In genomic region chr5:111770266-111770665, GRCm38 (mm10) we compare ENCODE assay signal across 8 mouse cellular contexts. TPM values are rescaled to one million over a fixed set of nuclear protein-coding genes. Genes with fewer than 3 reads are reported as not detected.
A peak's percentile ranks its signal among the peaks of the same experiment; 100 is the strongest.
DNase-seq lines count a peak whose midpoint lies in the region; ATAC-seq and TF ChIP-seq lines count a peak whose summit lies in the region.
"Had no signal": no experiment of that assay in that cellular context is flagged by ENCODE, and none has a peak within 500 bp of the region (broad histone marks: within the 10 kb centered on the region; RNA-seq: fewer than 3 reads in every experiment).

No protein-coding gene starts in this region.

- H3K4me3 ChIP-seq in heart, postnatal 0 days (ENCODE audit: low read depth, low read length), result no peak overlapping the region
- peak overlapping the region; percentile 31 for H3K4me3 ChIP-seq in limb, embryonic 10.5 days
- H3K4me3 ChIP-seq: myocyte had no signal

- no peaks in the 10 kb centered on the region for H3K27me3 ChIP-seq in heart, postnatal 0 days (ENCODE audit: control insufficient read depth, insufficient read depth, low read length)
- peaks cover 35% of the 10 kb centered on the region for H3K27me3 ChIP-seq in limb, embryonic 10.5 days (ENCODE audit: low read depth, poor library complexity, severe bottlenecking)

- H3K9ac ChIP-seq in heart, postnatal 0 days (replicated peaks; ENCODE audit: low read depth, low read length), result no peak overlapping the region

- TF ChIP-seq CTCF in brain, embryonic 14.5 days (IDR thresholded peaks at IDR 0.05; ENCODE audit: borderline replicate concordance, extremely low read depth, insufficient read depth, insufficient read length), result no peak
- TF ChIP-seq CTCF in heart, postnatal 0 days (IDR thresholded peaks at IDR 0.05; ENCODE audit: low read depth), result no peak

- peak; percentile 65 for ATAC-seq in heart, postnatal 0 days (ENCODE audit: insufficient read depth, low read depth)
- no peak for ATAC-seq in megakaryocyte progenitor cell, adult 5-6 weeks (replicated peaks; ENCODE audit: poor library complexity)

- 17% methylated on average over 15 of the region's 15 CpGs for WGBS in heart, postnatal 0 days
- 5% methylated on average over 15 of the region's 15 CpGs for WGBS in limb, embryonic 10.5 days

- H3K4me2 ChIP-seq in heart, postnatal 0 days (ENCODE audit: low read depth, low read length), result peak overlapping the region; percentile 29; the same call in 1 of the 2 replicates

- H3K36me3 ChIP-seq in heart, postnatal 0 days (replicated peaks; ENCODE audit: control insufficient read depth, insufficient read depth, low read length), result no peaks in the 10 kb centered on the region
- H3K36me3 ChIP-seq in limb, embryonic 10.5 days, result no peaks in the 10 kb centered on the region

- no peak for TF ChIP-seq EP300 in heart, postnatal 0 days (IDR thresholded peaks at IDR 0.05; ENCODE audit: low read depth)

- DNase-seq in brain, embryonic 14.5 days (ENCODE audit: low read depth), result peak; percentile 82
- DNase-seq in fibroblast of lung, adult 2 months (ENCODE audit: low read depth), result peak; percentile 93
- peak; percentile 59 for DNase-seq in heart, postnatal 0 days (ENCODE audit: low spot score)
- peak; percentile 85 for DNase-seq in limb, embryonic 10.5 days (ENCODE audit: low spot score)
- peak; percentile 71 for DNase-seq in neural tube, embryonic 10.5 days (ENCODE audit: extremely low spot score, low spot score)
- no peak for DNase-seq in thymus, adult 18-20 months

- H3K4me1 ChIP-seq in heart, postnatal 0 days (ENCODE audit: control insufficient read depth, insufficient read depth), result peaks cover 16% of the 10 kb centered on the region
- H3K4me1 ChIP-seq in limb, embryonic 10.5 days, result peaks cover 72% of the 10 kb centered on the region

- 0 out of 2 replicates have a peak overlapping the region, but pooled peaks have one; percentile 34 for H3K27ac ChIP-seq in heart, postnatal 0 days (ENCODE audit: low read depth)
- H3K27ac ChIP-seq in limb, embryonic 10.5 days, result peak overlapping the region; percentile 90

- H3K9me3 ChIP-seq in heart, postnatal 0 days (replicated peaks; ENCODE audit: control insufficient read depth, low read length), result no peaks in the 10 kb centered on the region
- no peaks in the 10 kb centered on the region for H3K9me3 ChIP-seq in limb, embryonic 10.5 days (replicated peaks)

- TF ChIP-seq POLR2A in brain, embryonic 14.5 days (IDR thresholded peaks at IDR 0.05; ENCODE audit: borderline replicate concordance, extremely low read depth, insufficient read depth, insufficient read length, poor library complexity, severe bottlenecking), result no peak

RNA-seq across cellular contexts. Expression of gene Gm26897, which starts 36.5 kb away (rescaled TPM):
- not detected in 2 replicates for polyA plus RNA-seq in brain, embryonic 14.5 days (2012; rRNA removed)
- total RNA-seq in heart, postnatal 0 days (2014; rRNA removed; ENCODE audit: low replicate concordance), result not detected in 2 replicates
- polyA plus RNA-seq in heart, postnatal 0 days (2015; fragmentation: Nextera tagmentation; extraction: Ambion mirVana), result not detected in 2 replicates
- polyA plus RNA-seq in limb, embryonic 10.5 days (2016; fragmentation: Nextera tagmentation; extraction: Ambion mirVana), result not detected in 2 replicates
- total RNA-seq in megakaryocyte progenitor cell, adult 5-6 weeks (2015), result not detected in 2 replicates
- not detected in 2 replicates for total RNA-seq in megakaryocyte progenitor cell, adult 5-6 weeks (2017)
- polyA plus RNA-seq: myocyte had no signal

Comparison
In these comparisons a context has a peak if more than half of its experiments do, and no peak if none do; other contexts are left out.
1. DNase-seq: peak in brain, embryonic 14.5 days (single experiment), fibroblast of lung, adult 2 months (single experiment), heart, postnatal 0 days (single experiment), limb, embryonic 10.5 days (single experiment) and neural tube, embryonic 10.5 days (single experiment); none in thymus, adult 18-20 months (0 of 2).